9 mouse cellular contexts compared by ENCODE assay signal in genomic region chr10:119646500-119647439, GRCm38 (mm10).
DNase-seq lines count a peak whose midpoint lies in the region; ATAC-seq and TF ChIP-seq lines count a peak whose summit lies in the region.
"Had no signal": no experiment of that assay in that cellular context is flagged by ENCODE, and none has a peak within 500 bp of the region (broad histone marks: within the 10 kb centered on the region; RNA-seq: fewer than 3 reads in every experiment).

No protein-coding gene starts in this region.

- no peak for TF ChIP-seq POLR2A in olfactory bulb, adult 2 months (IDR thresholded peaks at IDR 0.05; ENCODE audit: insufficient read depth, low read depth, low read length)

- ATAC-seq in intestine, embryonic 14.5 days (replicated peaks; ENCODE audit: low FRiP score, low TSS enrichment, low read depth), result no peak
- no peak for ATAC-seq in intestine, embryonic 15.5 days
- ATAC-seq in embryonic facial prominence, embryonic 11.5 days (replicated peaks; ENCODE audit: insufficient number of reproducible peaks, low FRiP score, low TSS enrichment, low read depth), result no peak
- ATAC-seq in liver, embryonic 13.5 days (ENCODE audit: low read depth), result no peak

- DNase-seq in intestine, embryonic 14.5 days (ENCODE audit: low spot score), result peak; percentile 89
- peak; percentile 81 for DNase-seq in adrenal gland, postnatal 10 days
- peak; percentile 81 for DNase-seq in embryonic facial prominence, embryonic 11.5 days (ENCODE audit: low spot score)
- peak; percentile 14 for DNase-seq in induced T-regulatory cell, adult 2 months (ENCODE audit: low read depth)
- peak; percentile 8 for DNase-seq in liver, embryonic 13.5 days
- peak; percentile 20 to 39 for DNase-seq in urinary bladder, postnatal 36 days (ENCODE audit: low spot score in 2 of 2)

- no peaks in the 10 kb centered on the region for H3K4me1 ChIP-seq in intestine, embryonic 14.5 days (replicated peaks; ENCODE audit: control insufficient read depth, insufficient read depth, low read length)
- H3K4me1 ChIP-seq in intestine, embryonic 15.5 days (replicated peaks), result no peaks in the 10 kb centered on the region
- 0 out of 2 replicates have a peak, but pooled peaks cover 3% of the 10 kb centered on the region for H3K4me1 ChIP-seq in embryonic facial prominence, embryonic 11.5 days (ENCODE audit: control insufficient read depth, insufficient read depth, low read length)
- H3K4me1 ChIP-seq in liver, embryonic 13.5 days (replicated peaks), result no peaks in the 10 kb centered on the region
- no peaks in the 10 kb centered on the region for H3K4me1 ChIP-seq in olfactory bulb, adult 2 months (ENCODE audit: control insufficient read depth, insufficient read depth, low read length)

- 0 out of 2 replicates have a peak overlapping the region, but pooled peaks have one; percentile 7 for H3K4me2 ChIP-seq in intestine, embryonic 14.5 days (ENCODE audit: low read length)
- no peak overlapping the region for H3K4me2 ChIP-seq in intestine, embryonic 15.5 days (replicated peaks)
- no peak overlapping the region for H3K4me2 ChIP-seq in embryonic facial prominence, embryonic 11.5 days (ENCODE audit: low read depth, low read length)
- no peak overlapping the region for H3K4me2 ChIP-seq in liver, embryonic 13.5 days
- H3K4me2 ChIP-seq: embryonic facial prominence, embryonic 15.5 days had no signal

- no peak overlapping the region for H3K9ac ChIP-seq in intestine, embryonic 14.5 days (ENCODE audit: low read length)
- no peak overlapping the region for H3K9ac ChIP-seq in intestine, embryonic 15.5 days
- H3K9ac ChIP-seq in embryonic facial prominence, embryonic 11.5 days (replicated peaks; ENCODE audit: low read length), result no peak overlapping the region
- H3K9ac ChIP-seq in liver, embryonic 13.5 days, result no peak overlapping the region
- H3K9ac ChIP-seq: embryonic facial prominence, embryonic 15.5 days had no signal

- TF ChIP-seq CTCF in olfactory bulb, adult 2 months (IDR thresholded peaks at IDR 0.05; ENCODE audit: insufficient read depth, low read depth, low read length), result peak; percentile 85

- 63% methylated on average over 29 of the region's 29 CpGs for WGBS in intestine, embryonic 14.5 days
- 67% methylated on average over 29 of the region's 29 CpGs for WGBS in intestine, embryonic 15.5 days
- WGBS in embryonic facial prominence, embryonic 11.5 days, result 65% methylated on average over 29 of the region's 29 CpGs
- 50% methylated on average over 29 of the region's 29 CpGs for WGBS in liver, embryonic 13.5 days (ENCODE audit: insufficient replicate concordance)
- WGBS in olfactory bulb, adult 2 months, result 60% methylated on average over 29 of the region's 29 CpGs

- H3K9me3 ChIP-seq in intestine, embryonic 14.5 days (ENCODE audit: control insufficient read depth, low read length), result 0 out of 2 replicates have a peak, but pooled peaks cover 4% of the 10 kb centered on the region
- H3K9me3 ChIP-seq in intestine, embryonic 15.5 days, result no peaks in the 10 kb centered on the region
- H3K9me3 ChIP-seq in embryonic facial prominence, embryonic 11.5 days (replicated peaks; ENCODE audit: control insufficient read depth, low read length), result no peaks in the 10 kb centered on the region
- H3K9me3 ChIP-seq in liver, embryonic 13.5 days (replicated peaks), result no peaks in the 10 kb centered on the region
- H3K9me3 ChIP-seq: embryonic facial prominence, embryonic 15.5 days had no signal

- H3K4me3 ChIP-seq in intestine, embryonic 14.5 days (ENCODE audit: low read depth, low read length), result no peak overlapping the region
- no peak overlapping the region for H3K4me3 ChIP-seq in intestine, embryonic 15.5 days (replicated peaks)
- H3K4me3 ChIP-seq in embryonic facial prominence, embryonic 11.5 days (ENCODE audit: low read depth, low read length), result no peak overlapping the region
- H3K4me3 ChIP-seq in liver, embryonic 13.5 days (replicated peaks), result no peak overlapping the region
- H3K4me3 ChIP-seq in olfactory bulb, adult 2 months (ENCODE audit: insufficient read depth, low read depth, low read length), result no peak overlapping the region
- H3K4me3 ChIP-seq: embryonic facial prominence, embryonic 15.5 days had no signal

- no peaks in the 10 kb centered on the region for H3K27me3 ChIP-seq in intestine, embryonic 14.5 days (replicated peaks; ENCODE audit: control insufficient read depth, insufficient read depth, low read length)
- no peaks in the 10 kb centered on the region for H3K27me3 ChIP-seq in intestine, embryonic 15.5 days (replicated peaks)
- no peaks in the 10 kb centered on the region for H3K27me3 ChIP-seq in embryonic facial prominence, embryonic 11.5 days (ENCODE audit: control insufficient read depth, insufficient read depth, low read length)
- no peaks in the 10 kb centered on the region for H3K27me3 ChIP-seq in liver, embryonic 13.5 days
- H3K27me3 ChIP-seq: embryonic facial prominence, embryonic 15.5 days had no signal

- no peak overlapping the region for H3K27ac ChIP-seq in intestine, embryonic 14.5 days (ENCODE audit: low read depth)
- no peak overlapping the region for H3K27ac ChIP-seq in intestine, embryonic 15.5 days
- no peak overlapping the region for H3K27ac ChIP-seq in embryonic facial prominence, embryonic 11.5 days (replicated peaks; ENCODE audit: low read depth, low read length)
- H3K27ac ChIP-seq in liver, embryonic 13.5 days, result no peak overlapping the region
- no peak overlapping the region for H3K27ac ChIP-seq in olfactory bulb, adult 2 months (ENCODE audit: insufficient read depth, low read depth, low read length)
- H3K27ac ChIP-seq: embryonic facial prominence, embryonic 15.5 days had no signal

- no peaks in the 10 kb centered on the region for H3K36me3 ChIP-seq in intestine, embryonic 14.5 days (ENCODE audit: control insufficient read depth, insufficient read depth, low read length)
- no peaks in the 10 kb centered on the region for H3K36me3 ChIP-seq in intestine, embryonic 15.5 days
- H3K36me3 ChIP-seq in embryonic facial prominence, embryonic 11.5 days (replicated peaks; ENCODE audit: control insufficient read depth, insufficient read depth, low read depth, low read length), result no peaks in the 10 kb centered on the region
- H3K36me3 ChIP-seq in liver, embryonic 13.5 days, result no peaks in the 10 kb centered on the region
- H3K36me3 ChIP-seq: embryonic facial prominence, embryonic 15.5 days had no signal

Comparison
In these comparisons a context has a peak if more than half of its experiments do, and no peak if none do; other contexts are left out.
1. DNase-seq: peak in every context shown above with its lines; median percentile 89 in intestine, embryonic 14.5 days; 81 in adrenal gland, postnatal 10 days; 81 in embryonic facial prominence, embryonic 11.5 days; 30 in urinary bladder, postnatal 36 days; 14 in induced T-regulatory cell, adult 2 months; 8 in liver, embryonic 13.5 days.